Mouse (Mus musculus): ENCODE results near the gene Pak6. TPM values are rescaled to one million over a fixed set of nuclear protein-coding genes. Genes with fewer than 3 reads are reported as not detected.

Pak6 gene
- polyA plus RNA-seq, 2 experiments = 4.6 to 5.5 TPM

DNA sequence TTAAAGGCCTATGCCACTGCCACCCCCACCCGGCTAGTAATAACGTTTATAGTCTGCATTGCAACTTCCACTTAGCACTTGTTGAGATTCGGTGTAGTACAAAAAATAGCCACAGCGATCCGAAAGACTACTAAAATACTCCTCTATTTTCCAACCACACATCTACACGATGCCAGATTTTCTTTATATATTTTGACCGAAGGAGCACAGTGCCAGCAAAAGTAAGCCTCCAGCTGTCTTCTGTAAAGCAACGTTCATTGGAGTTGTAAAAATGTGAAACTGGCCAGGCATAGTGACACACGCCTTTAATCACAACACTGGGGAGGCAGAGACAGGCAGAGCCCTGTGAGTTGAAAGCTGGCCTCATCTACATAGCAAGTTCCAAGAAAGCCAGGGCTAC is 78.1 kb downstream of the Pak6 start:
- H3K9me3 ChIP-seq (ENCODE audit: control insufficient read depth, low read length) = no peaks in the 10 kb centered on the region
- 47% methylated on average over 9 of the region's 9 CpGs for WGBS
- no peak for DNase-seq (ENCODE audit: low spot score)
- TF ChIP-seq POLR2A (IDR thresholded peaks at IDR 0.05; ENCODE audit: borderline replicate concordance, extremely low read depth, insufficient read depth, insufficient read length) = no peak
- no peak overlapping the region for H3K4me2 ChIP-seq (replicated peaks; ENCODE audit: low read depth, low read length, severe bottlenecking)
- H3K9ac ChIP-seq (ENCODE audit: low read depth, low read length, severe bottlenecking) = no peak overlapping the region
- no peaks in the 10 kb centered on the region for H3K36me3 ChIP-seq (ENCODE audit: control insufficient read depth, insufficient read depth, low read length)
- peaks cover 4% of the 10 kb centered on the region; the same call in 1 of the 2 replicates for H3K4me1 ChIP-seq (ENCODE audit: control insufficient read depth, insufficient read depth, low read length)
- no peak for ATAC-seq (ENCODE audit: low FRiP score, low read depth)
- 0 out of 2 replicates have a peak, but pooled peaks cover 12% of the 10 kb centered on the region for H3K27me3 ChIP-seq (ENCODE audit: control insufficient read depth, insufficient read depth, low read length)
- no peak overlapping the region for H3K27ac ChIP-seq (replicated peaks; ENCODE audit: low read depth, low read length)
- no peak overlapping the region for H3K4me3 ChIP-seq (replicated peaks; ENCODE audit: low read length)

DNA sequence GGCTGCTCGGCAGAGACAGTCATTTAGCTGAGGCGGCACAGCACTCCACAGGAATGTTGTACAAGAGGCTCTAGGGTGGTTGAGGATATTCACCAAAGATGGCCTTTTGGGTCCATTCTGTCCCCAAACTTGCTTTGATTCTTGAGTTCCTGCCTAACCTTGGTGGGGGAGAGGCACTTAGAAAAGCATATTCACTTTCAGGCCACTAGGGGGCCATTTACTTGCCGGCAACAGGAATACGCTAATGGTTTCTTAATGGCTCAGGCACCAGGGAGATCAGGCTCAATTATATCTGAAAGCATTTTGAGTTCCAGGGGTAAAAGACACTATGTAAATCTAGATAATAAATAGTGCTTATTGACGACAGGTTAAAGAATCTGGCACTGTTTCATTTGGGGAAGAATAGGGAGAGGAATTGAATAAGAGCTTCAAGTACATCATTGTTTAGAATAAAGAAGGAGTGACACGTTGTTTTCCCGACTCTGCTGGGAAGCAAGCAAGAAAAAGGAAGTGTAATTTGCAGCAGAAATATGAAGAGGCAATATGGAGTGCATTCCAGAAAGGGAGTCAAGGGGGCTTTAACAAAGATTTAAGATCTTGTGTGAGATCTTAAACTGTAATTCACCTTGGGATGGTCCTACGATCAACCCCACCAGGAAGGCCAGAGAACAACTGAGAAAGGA is 80.3 kb downstream of the Pak6 start:
- 26% methylated on average over 8 of the region's 8 CpGs for WGBS
- 0 out of 2 replicates have a peak, but pooled peaks cover 12% of the 10 kb centered on the region for H3K27me3 ChIP-seq (ENCODE audit: control insufficient read depth, insufficient read depth, low read length)
- H3K9ac ChIP-seq (ENCODE audit: low read depth, low read length, severe bottlenecking) = no peak overlapping the region
- no peak overlapping the region for H3K27ac ChIP-seq (replicated peaks; ENCODE audit: low read depth, low read length)
- H3K4me1 ChIP-seq (ENCODE audit: control insufficient read depth, insufficient read depth, low read length) = peaks cover 19% of the 10 kb centered on the region
- DNase-seq (ENCODE audit: low spot score) = peak; percentile 54
- H3K4me2 ChIP-seq (replicated peaks; ENCODE audit: low read depth, low read length, severe bottlenecking) = no peak overlapping the region
- no peaks in the 10 kb centered on the region for H3K9me3 ChIP-seq (ENCODE audit: control insufficient read depth, low read length)
- no peak for ATAC-seq (ENCODE audit: low FRiP score, low read depth)
- H3K4me3 ChIP-seq (replicated peaks; ENCODE audit: low read length) = no peak overlapping the region
- H3K36me3 ChIP-seq (ENCODE audit: control insufficient read depth, insufficient read depth, low read length) = no peaks in the 10 kb centered on the region
- no peak for TF ChIP-seq POLR2A (IDR thresholded peaks at IDR 0.05; ENCODE audit: borderline replicate concordance, extremely low read depth, insufficient read depth, insufficient read length)

DNA sequence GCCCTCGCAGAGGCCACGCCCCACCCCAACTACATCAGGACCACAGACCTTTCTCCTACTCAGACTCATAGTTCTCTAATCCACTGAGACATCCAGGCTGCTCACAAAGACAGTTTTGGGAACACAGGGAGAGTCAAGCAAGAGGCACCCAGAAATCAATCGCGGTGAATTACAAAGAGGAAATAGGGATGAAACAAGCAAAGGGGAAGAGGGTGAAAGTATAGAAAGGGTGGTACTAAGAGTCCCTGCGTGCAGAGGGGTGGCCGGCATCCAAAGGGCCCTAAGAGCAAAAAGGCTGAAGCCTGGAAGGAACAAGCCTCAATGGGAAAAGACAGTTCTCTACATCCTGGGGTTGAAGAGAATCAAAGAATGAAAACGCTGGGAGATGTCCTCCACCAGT is 81.5 kb downstream of the Pak6 start:
- no peak for TF ChIP-seq POLR2A (IDR thresholded peaks at IDR 0.05; ENCODE audit: borderline replicate concordance, extremely low read depth, insufficient read depth, insufficient read length)
- no peak for ATAC-seq (ENCODE audit: low FRiP score, low read depth)
- 10% methylated on average over 7 of the region's 7 CpGs for WGBS
- no peaks in the 10 kb centered on the region; the same call in 1 of the 2 replicates for H3K36me3 ChIP-seq (ENCODE audit: control insufficient read depth, insufficient read depth, low read length)
- H3K27ac ChIP-seq (replicated peaks; ENCODE audit: low read depth, low read length) = no peak overlapping the region
- no peaks in the 10 kb centered on the region for H3K9me3 ChIP-seq (ENCODE audit: control insufficient read depth, low read length)
- H3K9ac ChIP-seq (ENCODE audit: low read depth, low read length, severe bottlenecking) = no peak overlapping the region
- 0 out of 2 replicates have a peak overlapping the region, but pooled peaks have one; percentile 74 for H3K4me3 ChIP-seq (replicated peaks; ENCODE audit: low read length)
- peaks cover 29% of the 10 kb centered on the region for H3K4me1 ChIP-seq (ENCODE audit: control insufficient read depth, insufficient read depth, low read length)
- H3K27me3 ChIP-seq (ENCODE audit: control insufficient read depth, insufficient read depth, low read length) = 0 out of 2 replicates have a peak, but pooled peaks cover 12% of the 10 kb centered on the region
- H3K4me2 ChIP-seq (replicated peaks; ENCODE audit: low read depth, low read length, severe bottlenecking) = peak overlapping the region; percentile 96; the same call in 1 of the 2 replicates
- no peak for DNase-seq (ENCODE audit: low spot score)

DNA sequence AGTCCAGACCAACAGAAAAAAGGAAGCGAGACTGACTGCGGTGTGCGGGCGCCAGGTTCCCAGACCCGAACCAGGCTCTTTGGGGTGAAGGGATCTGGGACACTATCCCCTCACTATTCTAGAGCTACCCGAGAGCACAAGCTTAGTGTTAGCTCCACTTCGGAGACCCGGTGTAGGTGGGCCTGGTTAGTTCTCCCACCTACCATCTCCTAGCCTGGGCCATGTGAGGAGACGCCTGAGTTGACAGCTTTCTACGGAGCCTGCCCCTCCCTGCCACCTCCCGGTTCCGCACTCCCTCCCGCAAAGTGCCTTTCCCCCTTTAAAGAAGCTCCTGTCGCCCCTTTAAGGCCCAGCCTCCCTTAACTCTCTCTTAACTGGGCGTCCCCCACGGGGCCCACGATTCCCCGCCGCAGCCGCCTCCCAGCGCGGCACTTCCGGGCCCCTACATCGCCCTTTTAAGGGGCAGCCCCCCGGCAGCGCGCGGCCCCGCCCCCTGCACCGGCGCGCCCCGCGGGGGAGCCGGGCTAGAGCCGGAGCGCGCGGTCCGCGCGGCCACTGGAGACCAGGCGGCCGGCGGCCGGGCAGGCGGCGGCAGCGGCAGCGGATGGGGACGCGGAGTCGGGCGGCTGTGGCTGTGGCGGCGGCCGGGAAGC is 82.3 kb downstream of the Pak6 start, which contains the start of gene Inafm2:
Gene Inafm2 (plus strand): TSS at position 527 of the 653 bp plus-strand sequence.
- WGBS = 2% methylated on average over 44 of the region's 57 CpGs
- peaks cover 36% of the 10 kb centered on the region for H3K4me1 ChIP-seq (ENCODE audit: control insufficient read depth, insufficient read depth, low read length)
- H3K27me3 ChIP-seq (ENCODE audit: control insufficient read depth, insufficient read depth, low read length) = 0 out of 2 replicates have a peak, but pooled peaks cover 12% of the 10 kb centered on the region
- peak within 1 kb of the TSS; percentile 82 for H3K9ac ChIP-seq (ENCODE audit: low read depth, low read length, severe bottlenecking)
- peak within 1 kb of the TSS; percentile 96 for H3K4me2 ChIP-seq (replicated peaks; ENCODE audit: low read depth, low read length, severe bottlenecking)
- DNase-seq (ENCODE audit: low spot score) (peak; percentile 89), ATAC-seq (ENCODE audit: low FRiP score, low read depth) (peak; percentile 92)
- H3K4me3 ChIP-seq (replicated peaks; ENCODE audit: low read length) = peak within 1 kb of the TSS; percentile 74
- no peak for TF ChIP-seq POLR2A (IDR thresholded peaks at IDR 0.05; ENCODE audit: borderline replicate concordance, extremely low read depth, insufficient read depth, insufficient read length)
- H3K27ac ChIP-seq (replicated peaks; ENCODE audit: low read depth, low read length) = no peak within 1 kb of the TSS; the same call in 1 of the 2 replicates
- no peaks in the 10 kb centered on the region; the same call in 1 of the 2 replicates for H3K36me3 ChIP-seq (ENCODE audit: control insufficient read depth, insufficient read depth, low read length)
- no peaks in the 10 kb centered on the region for H3K9me3 ChIP-seq (ENCODE audit: control insufficient read depth, low read length)
